Mouse (Mus musculus) neural tube, embryonic 11.5 days (tissue): ENCODE measurements around the gene Supt7l. TPM values are rescaled to one million over a fixed set of nuclear protein-coding genes. Genes with fewer than 3 reads are reported as not detected.

Source experiments
- ATAC-seq: fragments of 200-750 bp; cut with Nextera tagmentation; 2 replicates; pipeline ENCODE4 v1.8.0; 2017; ENCODE audit warnings: moderate number of reproducible peaks, mild to moderate bottlenecking, moderate TSS enrichment, moderate library complexity; ENCODE audit not compliant: insufficient read depth, low FRiP score, low TSS enrichment
- DNase-seq: peaks from one replicate; pipeline ENCODE4 v3.0.0-alpha.2; 2015; ENCODE audit warnings: low spot score
- H3K27ac ChIP-seq: fragments of 300-500 bp; sonication (generic); 2 replicates; pipeline ENCODE4 v1.5.1; 2014; ENCODE audit warnings: low read depth, mild to moderate bottlenecking, low read length
- H3K27me3 ChIP-seq: fragments of 300-500 bp; sonication (generic); 2 replicates; pipeline ENCODE4 v1.6.1; 2014; ENCODE audit warnings: mild to moderate bottlenecking, low read length, mixed read lengths; ENCODE audit not compliant: control insufficient read depth, insufficient read depth
- H3K36me3 ChIP-seq: fragments of 300-500 bp; sonication (generic); 2 replicates; pipeline ENCODE4 v1.6.1; 2014; ENCODE audit warnings: mild to moderate bottlenecking, low read length, moderate library complexity, mixed read lengths; ENCODE audit not compliant: control insufficient read depth, insufficient read depth
- H3K4me1 ChIP-seq: fragments of 300-500 bp; sonication (generic); 2 replicates; pipeline ENCODE4 v1.6.1; 2014; ENCODE audit warnings: low read length, mixed read lengths; ENCODE audit not compliant: control insufficient read depth, insufficient read depth
- H3K4me2 ChIP-seq: fragments of 300-500 bp; sonication (generic); 2 replicates; pipeline ENCODE4 v1.6.1; 2014; ENCODE audit warnings: low read depth, mild to moderate bottlenecking, moderate library complexity
- H3K4me3 ChIP-seq: fragments of 300-500 bp; sonication (generic); 2 replicates; pipeline ENCODE4 v1.5.1; 2014; ENCODE audit warnings: low read depth, low read length
- H3K9ac ChIP-seq: fragments of 300-500 bp; sonication (generic); 2 replicates; pipeline ENCODE4 v1.6.1; 2014; ENCODE audit warnings: mild to moderate bottlenecking, low read length
- H3K9me3 ChIP-seq: fragments of 300-500 bp; sonication (generic); 2 replicates; pipeline ENCODE4 v1.6.1; 2016; ENCODE audit warnings: low read length; ENCODE audit not compliant: control insufficient read depth
- WGBS: fragments of 180-500 bp; shearing (Covaris S2); extraction: QIAGEN DNeasy Blood & Tissue Kit; methylation state at CpG from one replicate; pipeline ENCODE4 v1.1.7; 2014; 5-methylcytosine and 5-hydroxymethylcytosine counted together
- polyA plus RNA-seq: library from polyadenylated mRNA; unstranded; fragments of >200 nt; fragmentation: Nextera tagmentation; extraction: Ambion mirVana; gene quantifications from 2 replicates; pipeline ENCODE4 v1.2.1, GENCODE M21; 2014

Supt7l gene
- polyA plus RNA-seq, 1 experiment from 2014 or later, result 19.5 TPM

DNA sequence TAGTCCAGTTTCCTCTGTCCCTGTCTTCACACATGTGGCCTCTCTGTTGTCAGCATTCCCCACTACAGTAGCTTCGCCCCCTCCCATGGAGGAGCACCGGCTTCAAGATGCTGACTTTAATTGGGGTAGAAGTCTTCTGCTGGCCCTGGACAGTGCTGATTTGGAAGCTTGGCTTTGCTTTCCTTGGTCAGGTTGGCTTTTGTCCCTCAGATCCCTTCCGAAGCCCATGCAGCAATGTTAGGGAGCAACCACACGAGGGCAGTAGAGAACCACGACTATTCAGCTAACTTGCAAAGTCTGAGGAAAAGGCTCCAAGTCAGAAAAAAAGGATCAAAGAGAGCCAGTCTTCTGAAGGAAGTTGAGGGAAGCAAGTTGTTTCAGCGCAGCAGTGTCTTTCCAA lies 35.9 kb upstream of the Supt7l start:
- 5% methylated on average over 6 of the region's 6 CpGs for WGBS
- peak; percentile 82 for DNase-seq
- no peak overlapping the region for H3K27ac ChIP-seq
- H3K4me1 ChIP-seq, result no peaks in the 10 kb centered on the region
- H3K9me3 ChIP-seq, result no peaks in the 10 kb centered on the region
- peaks cover 3% of the 10 kb centered on the region; the same call in 1 of the 2 replicates for H3K36me3 ChIP-seq
- H3K9ac ChIP-seq, result no peak overlapping the region
- no peak overlapping the region for H3K4me3 ChIP-seq
- no peaks in the 10 kb centered on the region for H3K27me3 ChIP-seq
- H3K4me2 ChIP-seq, result no peak overlapping the region
- ATAC-seq, result no peak

- 91% methylated on average over 7 of the region's 7 CpGs for WGBS
- DNase-seq, result no peak
Measured at GRCm38 (mm10) chr5:31562036-31562666, 34.5 kb upstream of the Supt7l start.

DNA sequence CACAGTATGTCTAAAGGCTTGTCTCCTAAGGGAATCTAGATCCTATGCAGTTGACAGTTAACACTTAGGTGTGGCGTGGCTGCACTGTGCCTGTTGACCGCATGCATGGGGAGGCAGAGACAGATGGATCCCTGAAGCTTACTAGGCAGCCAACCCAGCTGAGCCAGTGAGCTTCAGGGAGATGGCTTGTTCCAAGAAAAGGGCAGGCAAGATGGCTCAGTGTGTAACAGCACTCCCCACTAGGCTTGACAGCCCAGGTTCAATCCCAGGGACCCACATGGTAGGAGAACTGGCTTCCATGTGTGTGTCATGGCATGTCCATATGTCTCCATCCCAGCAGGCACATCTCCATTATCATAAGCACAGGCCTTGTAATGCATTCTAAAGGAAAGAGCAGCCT lies 32.7 kb upstream of the Supt7l start:
- H3K4me1 ChIP-seq, result no peaks in the 10 kb centered on the region
- 85% methylated on average over 2 of the region's 2 CpGs for WGBS
- peaks cover 5% of the 10 kb centered on the region for H3K36me3 ChIP-seq
- no peak overlapping the region for H3K4me3 ChIP-seq
- DNase-seq, result no peak
- no peaks in the 10 kb centered on the region for H3K9me3 ChIP-seq
- H3K27ac ChIP-seq, result no peak overlapping the region
- ATAC-seq, result no peak
- H3K4me2 ChIP-seq, result no peak overlapping the region
- no peaks in the 10 kb centered on the region for H3K27me3 ChIP-seq
- H3K9ac ChIP-seq, result no peak overlapping the region

More at GRCm38 (mm10) chr5:31562036-31562666, 34.5 kb upstream of the Supt7l start:
- Histone ChIP-seq H3K36me3 (peaks cover 3% of the 10 kb centered on the region), H3K27me3 (no peaks in the 10 kb centered on the region), H3K4me1 (no peaks in the 10 kb centered on the region), H3K27ac (no peak overlapping the region), H3K4me3 (no peak overlapping the region), H3K4me2 (no peak overlapping the region), H3K9me3 (no peaks in the 10 kb centered on the region), H3K9ac (no peak overlapping the region)
- ATAC-seq, result no peak

GRCm38 (mm10) chr5:31559401-31559800 lies 31.8 kb upstream of the Supt7l start:
- peaks cover 8% of the 10 kb centered on the region for H3K36me3 ChIP-seq
- H3K4me3 ChIP-seq, result no peak overlapping the region
- 18% methylated on average over 1 of the region's 1 CpGs for WGBS
- H3K9ac ChIP-seq, result no peak overlapping the region
- DNase-seq (no peak), ATAC-seq (no peak)
- H3K4me1 ChIP-seq, result no peaks in the 10 kb centered on the region
- no peak overlapping the region for H3K27ac ChIP-seq
- H3K4me2 ChIP-seq, result no peak overlapping the region
- H3K9me3 ChIP-seq, result no peaks in the 10 kb centered on the region
- H3K27me3 ChIP-seq, result no peaks in the 10 kb centered on the region

DNA sequence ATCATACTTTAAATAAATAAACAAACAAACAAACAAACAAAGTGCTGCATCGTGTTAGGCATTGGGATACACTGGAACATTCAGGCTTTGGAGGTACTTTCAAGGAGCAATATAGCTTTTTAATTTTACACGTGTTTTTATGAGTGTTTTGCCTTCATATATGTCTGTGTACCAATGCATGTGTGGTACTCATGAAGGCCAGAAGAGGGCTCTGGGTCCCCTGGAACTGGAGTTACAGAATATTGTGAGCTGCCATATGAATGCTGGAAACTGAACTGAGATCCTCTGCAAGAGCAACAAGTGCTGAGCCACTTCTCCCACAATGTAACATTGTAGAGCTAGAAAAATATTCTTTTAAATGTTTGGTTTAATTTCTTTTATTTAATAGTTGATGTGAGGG lies 7.6 kb upstream of the Supt7l start:
- WGBS, result 90% methylated on average over 2 of the region's 2 CpGs
- Histone ChIP-seq H3K9me3 (no peaks in the 10 kb centered on the region), H3K4me2 (no peak overlapping the region), H3K27ac (no peak overlapping the region), H3K27me3 (no peaks in the 10 kb centered on the region), H3K9ac (no peak overlapping the region), H3K4me3 (no peak overlapping the region), H3K36me3 (peaks cover 5% of the 10 kb centered on the region; the same call in 1 of the 2 replicates), H3K4me1 (no peaks in the 10 kb centered on the region)
- DNase-seq (no peak), ATAC-seq (no peak)

- ATAC-seq, result no peak
- peaks cover 2% of the 10 kb centered on the region; the same call in 1 of the 2 replicates for H3K36me3 ChIP-seq
Measured at GRCm38 (mm10) chr5:31528560-31528959, 953 bp upstream of the Supt7l start.

DNA sequence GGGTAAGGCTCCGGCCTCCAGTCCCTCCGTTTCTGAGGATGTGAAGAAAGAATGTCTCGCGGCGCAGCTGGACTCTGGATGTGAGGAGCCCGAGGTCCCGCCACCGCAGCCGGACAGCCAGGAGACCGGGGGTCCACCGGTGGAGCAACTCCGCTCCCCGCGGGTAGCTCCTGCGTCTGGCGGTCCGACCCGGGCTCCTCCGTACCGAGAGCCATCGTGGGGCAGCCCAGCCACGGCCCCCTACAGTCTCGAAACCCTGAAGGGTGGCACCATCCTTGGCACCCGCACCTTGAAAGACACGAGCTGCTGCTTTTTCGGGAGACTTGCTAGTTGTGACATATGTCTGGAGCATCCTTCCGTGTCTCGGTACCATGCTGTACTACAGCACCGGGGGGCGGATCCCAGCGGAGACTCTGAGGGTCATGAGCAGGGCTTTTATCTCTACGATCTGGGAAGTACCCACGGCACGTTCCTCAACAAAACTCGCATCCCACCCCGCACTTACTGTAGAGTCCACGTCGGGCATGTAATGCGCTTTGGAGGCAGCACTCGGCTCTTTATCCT lies 408 bp downstream of the Supt7l start:
- Histone ChIP-seq H3K9me3 (no peaks in the 10 kb centered on the region), H3K4me3 (peak overlapping the region; percentile 96), H3K36me3 (peaks cover 2% of the 10 kb centered on the region; the same call in 1 of the 2 replicates), H3K27me3 (no peaks in the 10 kb centered on the region), H3K4me1 (peaks cover 3% of the 10 kb centered on the region; the same call in 1 of the 2 replicates), H3K9ac (peak overlapping the region; percentile 88), H3K4me2 (peak overlapping the region; percentile 75), H3K27ac (peak overlapping the region; percentile 75; the same call in 1 of the 2 replicates)
- no peak for DNase-seq
- 3% methylated on average over 38 of the region's 40 CpGs for WGBS
- no peak for ATAC-seq

More at GRCm38 (mm10) chr5:31528560-31528959, 953 bp upstream of the Supt7l start:
- Histone ChIP-seq H3K4me3 (no peak overlapping the region), H3K9me3 (no peaks in the 10 kb centered on the region), H3K4me2 (no peak overlapping the region), H3K27ac (no peak overlapping the region), H3K4me1 (peaks cover 3% of the 10 kb centered on the region; the same call in 1 of the 2 replicates), H3K27me3 (no peaks in the 10 kb centered on the region), H3K9ac (no peak overlapping the region)
- no peak for DNase-seq
- 76% methylated on average over 2 of the region's 2 CpGs for WGBS

- Histone ChIP-seq H3K36me3 (peaks cover 2% of the 10 kb centered on the region; the same call in 1 of the 2 replicates), H3K27ac (peak within 1 kb of the TSS; percentile 75), H3K4me3 (peak within 1 kb of the TSS; percentile 96), H3K9ac (peak within 1 kb of the TSS; percentile 88), H3K4me1 (peaks cover 3% of the 10 kb centered on the region; the same call in 1 of the 2 replicates), H3K27me3 (no peaks in the 10 kb centered on the region), H3K4me2 (peak within 1 kb of the TSS; percentile 75), H3K9me3 (no peaks in the 10 kb centered on the region)
- peak; percentile 81 for ATAC-seq
- peak; percentile 85 for DNase-seq
- under 1% methylated on average over 28 of the region's 28 CpGs for WGBS
Measured at GRCm38 (mm10) chr5:31526354-31527116, 1.1 kb downstream of the Supt7l start, which contains the start of gene Slc4a1ap. Gene Slc4a1ap (plus strand): TSS chr5:31526995.
